Mouse (Mus musculus): Measurements from ENCODE around the gene Utrn.
A peak's percentile ranks its signal among the peaks of the same experiment; 100 is the strongest.

Utrn gene

DNA sequence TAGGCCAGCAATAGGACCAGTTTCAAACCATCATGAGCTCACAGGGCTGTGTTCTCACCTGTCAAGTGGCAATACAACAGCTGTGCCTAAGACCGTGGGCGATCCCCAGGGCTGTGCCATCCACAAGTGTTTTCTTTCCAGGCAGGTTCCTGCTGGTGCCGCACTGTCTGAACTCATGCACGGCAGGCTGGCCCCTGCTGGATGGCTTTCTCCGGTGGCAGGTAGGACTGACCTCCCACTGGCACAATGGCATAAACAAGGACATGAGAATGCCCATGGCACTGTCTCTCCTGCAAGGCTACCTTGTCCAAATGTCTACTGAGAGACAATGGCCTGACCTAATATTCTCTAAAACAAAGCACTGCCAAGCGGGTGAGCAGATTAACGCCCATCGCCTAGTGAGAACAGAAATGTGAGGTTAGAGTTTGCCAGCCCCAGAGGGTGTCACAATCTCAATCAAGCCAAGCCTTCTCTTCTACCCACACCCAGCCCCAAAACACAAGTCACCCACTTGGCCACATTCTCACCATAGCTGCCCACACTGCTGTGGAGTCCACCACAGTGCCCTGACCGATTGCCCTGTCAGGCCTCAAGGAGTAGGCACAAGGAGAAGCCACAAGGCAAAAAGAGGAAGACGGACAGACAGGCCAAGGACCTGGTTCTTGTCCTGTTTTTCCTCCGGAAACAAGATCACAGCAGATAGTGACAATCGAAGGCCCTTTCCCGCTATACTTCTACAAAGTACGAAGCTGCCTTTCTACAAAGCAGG, 32.9 kb downstream of the Utrn start:
- DNase-seq (ENCODE audit: low spot score in 2 of 2), result no peak

DNA sequence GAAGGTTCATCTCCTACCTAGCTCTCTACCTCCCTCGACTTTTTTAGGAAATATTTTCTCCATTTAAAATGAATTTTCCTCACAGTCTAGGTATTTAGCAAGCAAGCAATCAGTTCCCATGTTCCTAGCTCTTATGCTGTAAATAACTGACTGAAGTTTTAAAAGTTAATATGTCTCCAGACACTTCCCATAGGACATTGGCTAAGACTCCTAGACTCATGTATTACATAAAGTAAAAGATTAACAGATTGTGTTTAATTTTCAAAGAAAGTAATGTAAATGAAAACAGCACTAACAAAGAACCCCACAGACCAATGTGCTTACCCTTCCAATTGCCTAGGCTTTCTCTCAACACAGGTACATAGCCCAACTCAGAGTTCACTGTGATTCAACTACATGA, 35.0 kb downstream of the Utrn start:
- DNase-seq (ENCODE audit: low spot score in 2 of 2), result no peak

DNA sequence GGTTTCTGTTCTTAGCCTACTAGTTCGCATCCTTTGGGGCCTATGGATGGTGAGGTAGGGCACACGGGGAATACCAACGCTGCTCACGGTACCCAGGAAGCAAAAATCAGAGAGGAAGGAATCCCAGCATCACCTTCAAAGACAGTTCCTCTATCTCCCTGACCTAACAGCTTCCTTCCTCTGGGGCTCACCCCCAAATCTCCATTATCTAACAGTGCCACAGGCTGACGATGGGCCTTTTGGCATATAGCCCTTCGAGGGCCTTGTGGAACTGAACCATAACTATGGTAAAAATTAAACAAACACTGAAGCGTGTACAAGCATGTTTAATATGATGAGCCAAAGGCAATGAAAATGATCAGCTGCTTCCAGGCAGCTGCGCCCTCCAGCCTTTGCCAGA, 37.0 kb downstream of the Utrn start:
- DNase-seq (ENCODE audit: low spot score in 2 of 2), result no peak

DNA sequence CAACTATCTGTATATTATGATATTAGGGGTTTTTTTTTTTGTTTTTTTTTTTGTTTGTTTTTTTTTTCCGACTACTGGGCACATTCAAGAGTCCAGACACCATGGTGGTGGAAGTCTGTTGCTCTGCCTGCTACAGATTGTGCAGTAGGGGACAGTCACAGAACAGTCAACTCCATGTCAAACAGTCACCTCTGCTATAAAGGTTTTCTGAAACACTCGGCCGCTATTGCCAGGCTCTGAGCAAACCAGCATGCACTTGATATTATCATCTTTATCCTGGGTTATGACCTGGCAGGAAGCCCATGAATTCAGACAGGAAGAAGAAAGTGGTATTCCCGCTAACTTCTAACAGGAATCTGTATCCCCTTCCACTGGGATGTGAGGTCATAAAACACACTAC, 41.4 kb downstream of the Utrn start:
- no peak for DNase-seq (ENCODE audit: low spot score in 2 of 2)

DNA sequence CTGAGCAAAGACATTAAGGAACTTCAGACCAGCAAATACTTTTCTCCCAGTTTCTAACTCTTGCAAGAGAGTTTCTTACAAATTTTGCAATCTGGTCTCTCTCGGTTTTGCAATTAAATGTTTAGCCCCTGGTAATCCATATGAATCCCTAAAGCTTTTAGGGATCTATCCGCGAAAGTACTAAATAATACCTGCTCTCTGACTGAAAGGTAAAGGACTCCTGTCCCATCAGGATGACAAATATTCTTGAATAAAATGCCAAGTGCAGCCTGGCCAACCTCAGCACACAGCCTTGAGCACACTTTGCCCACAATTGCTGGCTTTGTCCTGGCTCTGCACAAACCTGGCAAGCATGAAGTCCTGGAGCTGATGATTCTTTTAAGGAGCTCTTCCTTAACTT, 41.9 kb downstream of the Utrn start:
- no peak for DNase-seq (ENCODE audit: low spot score in 2 of 2)

DNA sequence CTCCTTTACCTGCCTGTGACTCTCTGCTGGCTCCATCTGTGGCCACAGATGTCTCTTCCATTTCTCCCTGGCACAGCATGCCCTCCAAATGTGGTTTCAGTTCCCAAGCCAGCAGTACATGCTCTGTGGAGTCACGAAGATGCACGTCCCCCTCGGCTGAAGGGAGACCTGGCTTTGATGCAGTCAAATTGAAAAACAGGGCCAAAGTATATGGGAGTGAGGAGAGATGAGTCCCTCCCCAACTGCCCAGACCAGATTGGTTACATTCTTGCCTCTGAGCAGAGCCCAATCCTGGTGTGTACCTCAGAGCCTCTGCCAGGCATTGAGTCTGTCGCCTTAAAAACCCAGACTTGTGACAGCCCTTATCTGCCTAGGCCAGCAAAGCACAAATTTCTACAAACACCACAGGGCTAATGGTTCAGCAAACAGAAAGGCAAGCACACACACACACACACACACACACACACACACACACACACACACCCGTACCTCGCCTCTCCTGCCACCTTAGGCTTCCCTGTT, 42.3 kb downstream of the Utrn start:
- DNase-seq (ENCODE audit: low spot score in 2 of 2), result no peak

DNA sequence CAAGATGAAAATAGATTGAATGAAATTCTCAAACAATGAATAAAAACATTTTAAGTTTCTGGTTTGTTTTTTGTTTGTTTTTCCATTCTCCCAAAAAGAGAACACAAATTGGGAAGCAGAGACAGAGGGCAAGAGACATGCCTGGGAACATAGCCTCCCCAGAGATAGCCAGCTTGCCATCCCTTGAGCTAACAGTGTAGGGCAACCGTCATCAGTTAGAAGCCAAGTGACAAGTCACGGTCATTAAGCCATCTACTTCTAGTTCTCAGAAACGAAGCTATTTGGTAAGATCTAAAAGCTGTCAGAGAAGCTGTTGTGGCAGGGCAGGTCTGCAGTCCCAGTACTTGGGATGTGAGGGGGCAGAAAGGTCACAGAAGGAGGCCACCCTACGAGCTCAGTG, 44.8 kb downstream of the Utrn start:
- no peak for DNase-seq (ENCODE audit: low spot score in 2 of 2)

DNA sequence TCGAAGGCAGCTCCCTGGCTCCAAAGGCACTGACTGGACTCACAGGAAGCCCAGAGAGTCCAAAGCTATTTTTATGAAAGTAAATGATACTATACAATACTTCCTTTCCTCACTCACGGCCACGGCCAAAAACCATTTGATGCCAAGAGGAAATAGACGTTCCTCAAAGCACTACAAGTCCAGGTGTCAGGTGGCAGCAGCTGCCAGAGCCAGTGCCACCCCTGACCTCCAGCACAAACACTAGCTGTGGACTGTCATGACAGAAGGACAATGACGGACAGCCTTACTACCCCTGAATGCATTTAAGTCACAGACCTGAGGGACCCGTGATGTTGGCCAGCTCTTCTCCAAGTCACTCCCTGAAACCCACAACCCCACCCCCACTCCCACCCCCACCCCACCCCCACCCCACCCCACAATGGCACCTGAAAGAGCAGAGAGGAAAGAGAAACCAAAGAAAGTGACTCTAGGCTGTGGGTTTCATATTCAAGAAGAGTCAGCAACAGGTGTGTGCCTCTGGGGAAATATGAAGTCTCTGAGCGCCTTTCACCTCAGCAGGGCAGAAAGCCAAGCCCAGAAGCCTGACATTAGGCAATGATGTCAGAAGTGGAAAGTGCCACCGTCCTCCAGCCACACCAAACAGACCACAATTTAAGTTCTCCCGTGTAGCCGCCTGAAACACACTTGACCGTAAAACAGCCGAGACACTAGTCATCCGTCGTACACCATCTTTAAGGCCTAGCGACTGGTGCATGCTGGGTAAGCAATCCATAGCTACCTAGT, 45.5 kb downstream of the Utrn start:
- no peak for DNase-seq (ENCODE audit: low spot score in 2 of 2)

DNA sequence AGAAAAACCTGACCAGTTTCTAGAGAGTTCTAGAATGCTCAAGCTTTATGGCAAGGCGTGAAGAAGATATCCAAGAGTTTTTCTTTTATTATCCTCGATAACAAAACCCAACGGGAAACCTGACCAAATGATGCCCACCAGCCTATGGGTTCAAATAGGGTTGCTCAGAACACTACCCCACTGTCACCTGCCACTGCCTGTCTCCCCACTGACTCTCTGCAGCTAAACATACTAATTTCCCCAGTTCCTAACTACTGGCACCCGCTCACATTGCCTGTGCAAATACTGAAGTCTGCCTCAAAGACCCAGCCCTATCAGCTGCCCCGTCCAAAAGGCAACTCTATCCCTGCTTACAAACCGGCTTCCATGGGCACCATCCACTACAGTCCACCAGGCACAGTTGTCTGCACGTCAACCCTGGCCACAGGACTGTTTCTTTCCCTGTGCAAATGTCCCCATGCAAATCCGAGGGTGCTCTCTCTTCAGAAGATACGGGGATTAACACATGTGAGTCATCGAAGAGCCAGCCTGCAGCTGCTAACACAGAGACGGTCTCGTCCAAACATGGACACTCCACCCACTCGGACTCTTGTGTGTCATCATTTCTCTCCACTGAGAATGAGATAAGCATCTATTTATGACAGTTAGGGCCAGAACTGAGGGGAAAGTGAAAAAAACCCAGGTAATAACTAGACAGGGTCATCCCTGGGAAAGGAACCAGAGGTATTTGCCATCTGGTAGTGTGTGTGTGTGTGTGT, 48.0 kb downstream of the Utrn start:
- no peak for DNase-seq (ENCODE audit: low spot score in 2 of 2)

DNA sequence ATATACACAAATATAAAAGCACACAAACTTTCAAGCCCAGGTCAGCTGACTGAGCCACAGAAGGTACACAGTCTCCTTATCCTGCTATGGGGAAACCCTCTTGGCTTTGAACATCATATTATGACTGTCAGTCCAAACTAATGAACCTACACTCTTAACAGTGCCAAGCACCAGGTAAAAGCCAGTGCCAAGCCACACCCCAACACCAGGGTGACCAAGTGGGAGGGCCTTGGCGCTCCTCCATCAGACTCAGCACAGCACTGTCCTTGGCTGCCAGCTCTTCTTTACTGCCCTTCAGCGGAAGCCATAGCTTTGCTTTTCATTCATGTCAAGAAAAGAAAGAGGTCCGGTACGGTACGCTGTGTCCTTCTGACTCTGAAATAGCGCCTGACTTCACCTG, 51.8 kb downstream of the Utrn start:
- DNase-seq (ENCODE audit: low spot score in 2 of 2), result peak in 1 of 2 experiments; percentile 54

DNA sequence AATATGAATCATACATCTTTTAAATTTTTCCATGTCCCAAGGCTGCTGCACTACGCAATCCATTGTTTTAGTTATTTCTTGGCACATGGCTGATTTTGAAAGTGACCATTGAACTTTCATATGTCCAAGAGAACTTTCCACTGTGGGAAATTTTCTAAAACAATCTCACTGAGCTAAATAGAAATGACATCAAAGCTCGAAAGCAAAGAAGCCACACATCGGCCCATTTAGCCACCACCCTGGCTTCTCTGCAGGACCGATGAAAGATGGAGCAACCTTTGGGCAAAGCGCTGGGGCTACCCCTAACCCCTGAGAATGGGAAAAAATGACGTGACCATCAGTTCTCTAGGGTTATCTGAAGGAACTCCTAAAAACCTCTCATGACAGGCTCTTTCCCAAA, 52.6 kb downstream of the Utrn start:
- DNase-seq (ENCODE audit: low spot score in 2 of 2), result no peak

DNA sequence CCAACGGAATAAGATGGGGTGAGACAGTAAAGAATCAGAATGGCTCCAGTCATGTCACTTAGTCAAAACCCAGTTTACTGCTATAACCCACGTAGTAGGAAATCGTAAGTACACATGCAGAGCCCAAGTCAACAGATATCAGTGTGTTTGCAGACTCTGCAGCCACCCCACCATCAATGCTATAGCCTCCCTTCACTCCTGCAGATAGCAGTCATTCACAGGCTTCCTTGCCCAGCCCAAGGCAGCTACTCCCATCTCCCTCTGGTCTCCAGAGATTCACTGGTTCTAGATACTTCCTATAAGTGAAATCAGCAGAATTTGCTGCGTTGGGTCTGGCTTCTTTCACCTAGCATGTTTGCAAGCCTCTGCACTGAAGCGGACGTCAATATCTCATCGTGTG, 54.8 kb downstream of the Utrn start:
- DNase-seq (ENCODE audit: low spot score in 2 of 2), result no peak

DNA sequence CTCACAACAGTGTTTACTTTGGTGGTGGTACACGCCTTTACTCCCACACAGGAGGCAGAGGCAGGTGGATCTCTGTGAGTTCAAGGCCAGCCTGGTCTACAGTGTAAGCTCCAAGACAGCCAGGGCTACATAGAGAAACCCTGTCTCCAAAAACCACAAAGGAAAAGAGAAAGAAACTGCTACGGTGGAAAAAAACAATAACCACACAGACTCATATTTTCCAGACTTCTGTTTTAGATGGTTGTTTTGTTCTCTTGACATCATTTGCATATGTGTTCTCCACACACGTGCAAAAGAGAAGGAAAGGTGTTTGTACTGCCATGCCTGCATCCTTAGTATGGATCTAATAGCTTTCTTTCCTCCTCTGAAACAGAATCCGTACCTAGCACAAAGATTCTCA, 55.3 kb downstream of the Utrn start:
- DNase-seq (ENCODE audit: low spot score in 2 of 2), result no peak

DNA sequence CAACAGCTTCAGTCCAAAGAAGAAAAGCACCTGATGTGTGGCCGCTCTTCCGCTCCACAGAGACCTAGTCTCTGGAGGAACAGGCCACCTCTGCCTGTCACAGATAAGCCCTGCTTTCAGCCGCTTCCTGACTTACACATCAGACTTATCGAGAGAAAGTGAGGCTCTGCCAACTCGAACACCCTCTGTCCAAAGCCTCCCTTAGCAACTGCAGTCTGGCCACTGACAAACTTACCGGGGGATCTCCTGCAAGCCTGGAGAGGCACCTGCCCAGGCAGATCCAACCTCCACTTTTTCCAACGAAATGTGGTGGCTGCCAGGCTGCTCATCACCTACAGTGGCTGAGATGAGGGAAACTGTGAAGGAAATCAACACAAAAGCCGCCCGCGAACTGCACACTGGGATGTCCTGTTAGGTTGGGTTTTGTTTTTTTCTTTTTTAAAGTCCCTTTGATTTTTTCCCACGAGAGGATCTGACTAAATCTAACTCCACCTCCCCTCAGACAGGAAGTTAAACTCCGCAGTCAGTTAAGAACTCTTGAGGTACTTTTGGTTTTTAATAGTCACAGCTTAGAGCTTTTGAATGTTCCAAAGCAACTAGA, 55.9 kb downstream of the Utrn start:
- DNase-seq (ENCODE audit: low spot score in 2 of 2), result peak; percentile 37 to 68

DNA sequence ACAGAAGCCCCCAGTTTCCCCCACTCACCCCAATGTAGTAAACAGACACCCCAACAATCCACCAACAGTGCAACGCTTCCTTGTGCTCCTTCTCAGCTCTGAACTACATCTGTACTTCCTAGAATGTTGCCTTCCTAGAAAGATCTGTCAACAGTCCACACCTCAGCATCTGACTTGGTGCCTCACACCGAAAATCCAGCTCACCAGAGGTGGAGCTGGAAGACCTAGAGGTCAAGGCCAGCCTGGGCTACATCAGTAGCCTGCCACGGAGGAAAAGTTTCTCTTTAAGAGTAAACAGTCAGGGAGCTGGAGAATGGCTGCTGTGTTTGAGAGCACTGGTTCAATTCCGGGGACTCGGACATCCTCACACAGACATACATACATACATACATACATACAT, 56.5 kb downstream of the Utrn start:
- DNase-seq (ENCODE audit: low spot score in 2 of 2), result no peak

DNA sequence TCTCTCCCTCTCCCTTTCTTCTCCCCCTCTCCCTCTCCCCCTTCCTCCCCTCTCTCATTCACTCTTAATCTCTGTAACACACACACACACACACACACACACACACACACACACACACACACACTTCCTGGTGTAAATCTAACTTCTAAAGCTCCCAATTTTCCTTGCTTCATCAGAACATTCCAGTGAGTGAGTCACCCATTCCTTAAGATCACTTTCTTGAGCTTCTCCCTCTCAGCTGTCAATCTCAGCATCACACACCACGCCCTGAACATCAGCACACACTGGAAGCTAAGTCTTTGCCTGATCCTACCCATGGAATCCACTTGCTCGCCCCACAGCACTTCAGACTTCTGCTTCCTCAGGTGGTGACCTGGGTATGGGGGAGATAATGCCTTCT, 58.3 kb downstream of the Utrn start:
- DNase-seq (ENCODE audit: low spot score in 2 of 2), result no peak

DNA sequence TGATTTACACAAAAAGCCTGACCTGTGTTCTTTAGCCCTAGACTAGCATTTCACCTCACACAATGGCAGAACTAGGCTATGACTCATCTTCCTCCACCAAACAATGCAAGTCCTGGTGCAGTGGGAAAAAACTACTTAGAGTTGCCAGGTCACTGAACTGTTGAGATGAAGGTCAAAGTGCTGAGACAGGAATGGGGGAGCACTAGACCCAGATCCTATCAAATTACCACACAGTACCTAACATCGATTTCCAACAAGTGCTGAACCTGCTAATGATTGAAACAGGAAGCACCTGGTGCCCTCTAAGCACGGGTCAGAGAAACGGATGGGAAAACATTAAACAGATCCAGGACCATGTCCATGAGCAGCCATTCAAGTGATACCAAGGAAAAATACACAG, 59.5 kb downstream of the Utrn start:
- no peak for DNase-seq (ENCODE audit: low spot score in 2 of 2)

DNA sequence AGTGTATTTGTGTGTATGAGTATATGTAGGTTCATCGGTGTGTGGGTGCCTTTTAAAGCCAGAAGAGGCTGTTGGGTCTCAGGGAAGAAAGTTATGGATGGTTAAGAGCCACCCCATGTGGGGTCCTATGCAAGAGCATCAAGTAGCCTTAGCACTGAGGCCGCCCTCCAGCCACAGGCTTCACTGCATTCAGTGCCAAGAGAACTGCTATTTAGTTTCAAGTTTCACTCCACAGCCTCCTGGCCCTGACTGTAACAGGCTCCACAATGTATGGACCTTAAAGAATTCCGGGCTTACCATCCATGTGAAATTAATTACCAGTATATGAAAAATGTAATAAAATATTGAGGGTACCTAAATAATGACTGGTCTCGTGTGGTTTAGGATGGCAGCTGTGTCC, 60.7 kb downstream of the Utrn start:
- no peak for DNase-seq (ENCODE audit: low spot score in 2 of 2)

DNA sequence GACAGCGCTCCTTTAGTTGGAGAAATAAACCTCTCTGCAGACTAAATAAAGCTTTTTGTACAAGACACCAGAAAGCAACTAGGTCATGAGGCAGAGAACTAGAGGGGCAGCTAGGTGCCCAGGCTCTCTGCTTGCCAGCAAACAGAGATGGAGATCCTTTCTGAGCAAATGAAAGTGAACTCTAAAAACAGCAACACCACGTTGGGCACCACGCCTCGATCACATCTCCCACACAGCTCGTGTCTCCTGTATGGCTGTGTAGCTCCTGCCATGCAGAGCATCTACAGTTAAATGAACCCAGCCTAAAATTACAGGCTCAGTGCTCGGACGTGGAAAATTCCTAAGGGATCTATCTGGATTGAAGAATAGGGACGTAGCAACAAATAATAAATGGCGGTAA, 61.5 kb downstream of the Utrn start:
- no peak for DNase-seq (ENCODE audit: low spot score in 2 of 2)

DNA sequence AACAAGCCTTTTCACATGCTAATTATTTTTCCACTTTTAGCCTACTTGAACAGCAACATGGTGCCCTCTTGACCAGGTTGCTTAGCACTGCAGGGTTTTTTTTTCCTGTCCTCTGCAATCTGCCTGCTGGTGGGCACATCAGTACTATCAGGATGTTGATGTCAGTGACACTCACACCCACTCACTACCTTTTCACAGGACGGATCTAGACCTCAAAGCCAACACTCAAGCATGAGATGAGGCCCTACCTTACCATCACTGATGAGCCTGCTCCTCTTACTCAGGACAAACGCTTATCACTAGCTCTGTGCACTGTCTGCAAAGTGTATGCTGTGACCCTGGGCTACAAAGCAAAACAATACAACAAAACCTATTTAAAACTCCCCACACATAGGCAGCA, 63.3 kb downstream of the Utrn start:
- no peak for DNase-seq (ENCODE audit: low spot score in 2 of 2)

DNA sequence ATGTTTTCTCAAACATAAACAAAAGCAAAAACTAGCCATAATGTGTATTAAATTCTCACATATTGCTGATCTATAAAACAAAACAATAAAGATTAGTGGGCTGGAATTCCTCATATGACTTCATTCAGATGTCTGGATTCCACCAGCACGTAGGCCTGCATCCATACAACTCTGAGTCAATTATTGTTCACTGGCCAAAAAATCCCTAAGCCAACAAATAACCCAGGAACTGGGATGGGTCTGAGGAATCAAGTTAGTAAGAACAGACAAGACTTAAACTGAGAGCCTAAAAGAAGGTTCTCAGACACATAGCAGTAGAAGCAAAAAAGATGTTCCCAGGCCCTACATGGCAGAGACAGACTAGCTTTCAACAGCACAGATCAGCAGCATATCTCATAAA, 65.2 kb downstream of the Utrn start:
- no peak for DNase-seq (ENCODE audit: low spot score in 2 of 2)

DNA sequence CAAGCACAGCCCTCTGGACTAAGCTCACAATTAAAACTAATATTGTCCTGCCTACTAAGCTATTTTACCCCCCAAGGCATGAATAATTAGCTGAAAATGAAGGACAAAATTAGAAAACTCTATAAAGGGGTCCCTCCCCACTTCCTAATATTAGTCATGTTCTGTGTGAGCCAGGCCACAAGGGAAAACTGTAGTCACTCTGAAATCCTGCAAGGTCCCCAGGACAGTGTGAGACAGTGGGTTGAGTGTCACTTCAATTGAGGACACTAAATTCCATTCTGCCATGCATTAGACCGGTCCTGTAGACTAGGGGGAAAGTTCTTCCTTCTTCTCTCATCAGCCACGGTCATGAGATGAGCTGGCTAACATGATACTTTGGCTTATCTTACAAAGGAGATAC, 69.7 kb downstream of the Utrn start:
- no peak for DNase-seq (ENCODE audit: low spot score in 2 of 2)
